Mouse (Mus musculus) 3T3-L1 (cell line): ENCODE results near the gene Tedc1.

ENCODE experiments used
- DNase-seq: peaks from one replicate; pipeline ENCODE4 v3.0.0-alpha.2; 2015; ENCODE audit warnings: low read depth, low spot score

Gene Tedc1

DNA sequence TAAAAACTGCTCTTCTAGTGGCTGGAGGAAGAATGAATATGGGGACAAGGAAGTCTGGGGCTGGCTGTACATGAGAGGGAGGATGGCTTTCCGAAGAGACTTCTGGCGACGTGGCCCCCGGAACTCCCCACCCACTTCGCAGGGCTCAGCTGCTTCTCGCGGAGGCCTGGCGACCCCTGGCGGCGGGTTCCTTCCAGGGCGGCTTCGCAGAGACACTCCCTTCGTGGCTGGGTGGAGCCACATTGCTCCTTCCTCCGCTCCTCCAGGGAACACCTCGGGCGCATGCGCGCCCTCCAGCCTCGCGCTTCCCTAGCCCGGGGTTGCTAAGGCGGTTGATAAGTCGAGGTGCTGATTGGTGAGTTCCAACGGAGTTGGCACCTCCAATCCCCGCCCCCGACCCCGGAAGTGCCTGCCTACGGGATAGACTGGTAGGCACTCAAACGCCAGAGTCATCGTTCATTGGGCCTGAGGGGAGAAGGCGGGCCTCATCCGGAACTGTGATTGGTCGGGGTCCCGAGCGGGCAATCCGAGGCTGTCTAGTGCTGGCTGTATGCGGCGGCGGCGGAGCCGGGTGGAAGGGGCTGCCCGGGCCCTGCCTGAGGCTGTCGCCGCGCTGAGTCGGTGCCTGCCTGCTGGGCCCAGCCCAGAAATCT lies at the start of gene Tedc1:
Tedc1 (plus strand) TSS at position 535 of the 653 bp plus-strand sequence.
- DNase-seq, result peak; percentile 99

DNA sequence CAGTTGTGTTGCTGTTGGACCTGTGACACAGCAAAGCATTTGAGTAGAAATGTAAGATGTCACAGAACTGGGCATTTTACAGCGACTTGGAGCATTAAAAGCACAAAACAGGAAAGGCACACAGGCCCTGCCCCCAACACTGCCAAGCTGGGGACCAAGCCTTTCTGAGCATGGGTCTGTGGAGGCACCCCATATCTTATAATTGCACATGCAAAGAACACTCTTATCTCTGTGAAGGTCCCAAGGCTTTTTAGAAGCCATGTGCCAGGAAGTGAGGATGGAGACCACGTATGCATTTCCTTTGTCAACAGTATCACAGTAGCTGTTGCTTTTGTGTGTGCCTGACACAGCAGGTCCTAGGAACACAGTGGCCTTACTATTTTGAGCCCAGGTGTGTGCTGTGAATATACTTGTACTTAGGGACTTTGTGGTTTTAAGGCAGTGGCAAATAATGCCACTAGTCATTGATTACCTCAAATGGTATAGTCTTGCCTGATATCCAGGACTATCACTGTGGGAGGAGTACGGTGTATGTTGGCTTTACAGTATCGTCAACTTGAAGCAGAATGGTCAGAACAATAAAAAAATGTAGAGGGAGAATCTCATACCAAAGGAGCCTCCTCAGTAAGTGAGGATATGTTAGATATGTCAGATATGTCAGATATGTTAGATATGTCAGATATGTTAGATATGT lies 48.6 kb upstream of the Tedc1 start:
- no peak for DNase-seq

DNA sequence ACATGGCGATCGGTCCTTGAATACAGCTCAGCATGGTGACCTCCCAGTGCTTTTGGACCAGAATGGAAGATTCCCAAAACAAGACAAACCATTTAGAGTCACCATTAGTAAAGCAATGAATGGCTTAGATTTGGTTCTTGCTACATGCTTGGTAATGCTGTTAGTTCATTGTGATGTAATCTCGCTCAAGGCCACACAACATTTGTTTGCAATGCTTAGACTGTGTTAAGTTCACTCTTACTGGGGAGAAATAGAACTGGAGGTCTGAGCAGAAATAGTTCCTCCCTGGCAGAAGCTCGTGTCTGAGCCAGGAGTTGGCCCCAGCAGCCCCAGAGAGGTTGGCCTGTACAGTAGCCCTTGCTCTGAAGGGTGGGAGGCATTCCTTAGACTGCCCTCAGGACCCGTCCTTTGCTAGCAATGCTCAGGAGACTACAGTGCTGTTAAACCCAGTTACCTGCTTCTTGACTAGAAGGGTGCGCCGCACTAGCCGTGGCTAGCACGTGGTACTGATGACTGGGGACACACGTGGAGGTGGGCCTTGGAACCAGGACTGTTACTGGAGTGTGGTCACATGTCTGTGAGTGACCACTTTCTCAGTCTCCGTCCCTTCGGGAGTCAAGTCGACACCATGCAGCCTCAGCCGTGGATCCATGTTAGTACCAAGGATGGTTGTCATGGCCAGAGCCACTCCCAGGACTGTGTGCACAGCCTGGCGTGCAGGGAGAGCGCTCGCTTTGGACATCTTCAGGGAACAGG lies 47.5 kb upstream of the Tedc1 start:
- no peak for DNase-seq

- DNase-seq, result no peak
Observed at GRCm38 (mm10) chr12:113109801-113110200, 46.4 kb upstream of the Tedc1 start.

- DNase-seq, result no peak
Observed at GRCm38 (mm10) chr12:113114141-113114540, 42.1 kb upstream of the Tedc1 start.

DNA sequence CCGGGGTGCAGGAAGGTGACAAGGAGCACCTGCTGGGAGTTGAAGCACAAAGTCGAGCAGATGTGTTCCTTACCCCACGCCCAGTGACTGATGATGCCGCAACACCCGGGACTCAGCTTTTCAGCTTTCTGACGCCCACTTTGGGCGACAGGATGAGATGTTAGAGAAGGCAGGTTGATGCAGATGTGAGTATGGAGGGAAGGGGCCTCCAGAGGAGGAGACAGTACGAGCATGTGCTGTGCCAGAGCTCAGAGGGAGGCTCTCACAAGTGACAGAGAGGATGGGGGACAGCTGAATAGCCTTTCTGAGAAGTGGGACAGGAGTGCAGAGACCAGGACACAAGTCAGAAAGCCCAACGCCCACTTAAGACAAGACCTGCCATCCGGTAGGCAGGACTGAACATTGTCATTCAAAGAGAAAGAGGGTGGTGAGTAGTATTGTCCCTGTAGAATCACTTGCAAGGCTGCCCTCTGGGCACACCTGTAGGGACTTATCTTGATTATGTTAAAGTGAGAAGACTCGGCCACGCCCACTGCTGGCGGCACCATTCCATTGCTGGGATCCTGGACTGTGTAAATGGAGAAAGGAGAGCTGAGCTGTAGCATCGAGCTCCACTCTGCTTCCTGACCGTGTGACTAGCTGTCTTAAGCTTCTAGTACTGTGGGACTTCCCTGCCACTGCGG lies 41.2 kb upstream of the Tedc1 start:
- DNase-seq, result no peak

GRCm38 (mm10) chr12:113119516-113120410 lies 36.5 kb upstream of the Tedc1 start:
- peak; percentile 81 for DNase-seq

DNA sequence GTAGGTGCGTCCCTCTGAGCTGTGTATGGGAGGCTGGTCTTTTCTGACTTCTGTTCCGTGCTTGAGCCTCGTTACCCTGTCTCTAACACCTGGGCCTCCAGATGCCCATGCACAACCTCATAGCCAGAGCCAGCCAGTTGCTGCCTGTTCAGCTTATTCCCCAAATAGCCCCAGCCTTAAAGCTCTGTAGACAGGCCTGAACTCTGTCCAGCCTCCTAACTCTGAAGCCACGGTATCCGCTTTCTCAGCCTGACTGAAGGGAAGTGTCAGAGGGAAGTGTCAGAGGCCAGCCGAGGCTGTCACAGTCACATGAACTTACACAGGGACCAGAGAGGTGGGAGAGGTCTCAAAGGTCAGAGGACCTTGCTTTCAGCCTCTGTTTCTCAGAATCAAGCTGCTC lies 31.5 kb upstream of the Tedc1 start:
- no peak for DNase-seq

- no peak for DNase-seq
Observed at GRCm38 (mm10) chr12:113130732-113131131, 25.5 kb upstream of the Tedc1 start.

DNA sequence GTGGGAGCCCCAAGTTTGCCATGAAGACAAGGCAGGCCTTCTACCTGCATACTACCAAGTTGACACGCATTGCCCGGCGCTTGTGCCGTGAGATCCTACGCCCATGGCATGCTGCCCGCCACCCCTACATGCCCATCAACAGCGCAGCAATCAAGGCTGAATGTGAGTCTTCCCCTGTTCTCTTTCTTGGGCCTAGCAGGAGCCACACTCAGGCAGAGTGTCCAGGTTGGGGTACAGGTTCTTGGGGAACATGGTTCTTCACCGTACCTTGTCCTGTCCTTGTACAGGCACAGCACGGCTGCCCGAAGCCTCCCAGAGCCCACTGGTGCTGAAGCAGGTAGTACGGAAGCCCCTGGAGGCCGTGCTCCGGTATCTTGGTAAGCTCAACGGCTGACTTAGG lies 24.6 kb upstream of the Tedc1 start:
- no peak for DNase-seq

DNA sequence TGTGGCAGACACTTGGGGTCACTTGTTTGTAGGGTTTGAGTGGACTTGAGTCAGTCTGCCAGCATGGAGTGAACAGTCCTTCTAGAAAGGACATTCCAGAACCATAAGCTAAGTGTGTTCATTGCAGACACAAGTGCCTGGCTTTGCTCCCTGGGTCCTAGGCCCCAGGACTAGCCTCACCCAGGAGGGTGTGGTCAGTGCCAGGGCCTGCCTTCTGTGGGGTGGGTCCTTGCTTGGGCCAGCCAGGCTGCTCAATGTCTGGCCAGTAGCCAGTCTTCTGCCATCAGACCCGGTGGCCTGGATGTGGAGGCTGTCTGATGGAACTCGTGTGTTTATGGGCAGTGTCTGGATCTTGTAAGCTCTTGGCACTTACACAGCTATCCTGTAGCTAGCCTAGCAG lies 23.7 kb upstream of the Tedc1 start:
- DNase-seq, result peak; percentile 64

DNA sequence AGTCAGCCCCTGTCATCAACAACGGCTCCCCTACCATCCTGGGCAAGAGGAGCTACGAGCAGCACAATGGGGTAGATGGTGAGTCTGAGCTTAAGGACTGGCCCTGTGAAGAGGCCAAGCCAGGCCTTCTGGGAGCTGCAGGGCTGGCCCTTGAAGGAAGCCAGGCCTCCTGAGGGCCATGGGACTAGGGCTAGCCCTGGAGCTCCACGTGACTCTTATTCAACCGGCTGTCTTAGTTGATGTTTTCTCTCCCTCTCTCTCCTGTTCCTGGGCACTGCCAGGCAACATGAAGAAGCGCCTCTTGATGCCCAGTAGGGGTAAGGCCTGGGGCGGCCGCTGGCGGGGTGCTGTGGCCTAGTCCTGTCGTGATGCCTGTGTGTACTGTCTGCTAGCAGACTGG lies 23.0 kb upstream of the Tedc1 start:
- no peak for DNase-seq

DNA sequence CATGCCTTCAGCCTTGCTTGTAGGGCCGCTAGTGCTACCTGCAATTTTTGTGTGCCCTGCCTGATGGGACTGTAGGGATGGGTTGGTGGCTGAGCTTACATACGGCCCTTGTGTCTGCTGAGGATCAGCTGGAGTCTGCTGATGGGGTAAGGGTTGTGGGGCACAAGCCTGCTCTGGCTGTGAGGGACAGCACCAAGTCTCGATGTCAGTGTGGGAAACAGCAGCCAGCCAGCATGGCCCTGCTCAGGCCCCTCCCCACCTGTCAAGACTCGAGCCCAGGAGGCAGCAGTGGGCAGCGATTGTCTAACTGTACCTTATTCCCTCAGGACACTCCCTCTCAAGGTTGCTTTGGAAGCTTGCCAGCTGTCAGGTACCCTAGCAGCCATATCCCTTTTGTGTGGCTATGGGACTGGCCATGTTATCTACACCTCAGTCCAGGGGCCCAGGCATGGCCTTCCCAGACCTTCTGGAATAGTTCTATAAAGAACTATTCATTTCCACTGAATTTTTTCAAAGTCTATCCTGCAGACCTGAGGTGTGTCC lies 22.3 kb upstream of the Tedc1 start:
- no peak for DNase-seq

DNA sequence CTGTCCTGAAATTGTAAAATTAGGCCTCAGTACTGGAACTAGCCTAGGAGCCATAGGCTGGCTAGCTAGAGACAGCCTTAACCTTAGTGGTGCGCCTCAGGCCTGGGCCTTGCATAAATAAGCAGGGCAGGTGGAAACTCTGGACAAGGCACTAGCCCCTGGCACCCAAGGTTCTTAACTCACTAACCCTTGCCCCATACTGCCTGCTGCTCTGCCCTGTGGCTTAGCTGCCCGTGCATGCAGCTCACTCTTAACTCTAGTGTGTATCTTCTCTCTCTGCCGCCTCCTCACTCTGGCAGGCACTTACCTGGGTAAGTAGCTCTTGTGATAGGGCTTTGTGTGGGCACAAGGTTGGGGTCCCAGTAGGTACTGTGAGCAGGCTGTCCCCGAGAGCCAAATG lies 21.7 kb upstream of the Tedc1 start:
- DNase-seq, result no peak

DNA sequence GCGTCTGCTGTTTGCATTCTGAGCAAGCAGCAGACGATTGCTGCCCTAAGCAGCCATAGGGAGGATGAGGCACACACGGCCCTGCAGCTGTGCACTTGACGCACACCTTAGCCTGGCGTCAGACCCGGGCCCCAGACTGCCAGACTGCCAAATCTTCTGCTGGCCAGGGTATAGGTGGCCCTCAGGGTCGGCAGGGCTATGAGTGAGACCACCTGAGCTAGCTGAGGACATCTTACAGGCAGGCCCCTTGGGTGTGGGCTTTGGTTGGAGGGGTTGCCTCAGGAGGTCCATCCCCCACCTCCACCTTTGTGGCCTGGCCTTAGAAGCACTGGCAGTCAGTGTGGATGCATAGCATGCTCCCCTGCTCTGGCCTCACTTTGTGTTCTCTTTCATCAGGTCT lies 20.8 kb upstream of the Tedc1 start:
- no peak for DNase-seq

- no peak for DNase-seq
Observed at GRCm38 (mm10) chr12:113136492-113137020, 19.7 kb upstream of the Tedc1 start.

DNA sequence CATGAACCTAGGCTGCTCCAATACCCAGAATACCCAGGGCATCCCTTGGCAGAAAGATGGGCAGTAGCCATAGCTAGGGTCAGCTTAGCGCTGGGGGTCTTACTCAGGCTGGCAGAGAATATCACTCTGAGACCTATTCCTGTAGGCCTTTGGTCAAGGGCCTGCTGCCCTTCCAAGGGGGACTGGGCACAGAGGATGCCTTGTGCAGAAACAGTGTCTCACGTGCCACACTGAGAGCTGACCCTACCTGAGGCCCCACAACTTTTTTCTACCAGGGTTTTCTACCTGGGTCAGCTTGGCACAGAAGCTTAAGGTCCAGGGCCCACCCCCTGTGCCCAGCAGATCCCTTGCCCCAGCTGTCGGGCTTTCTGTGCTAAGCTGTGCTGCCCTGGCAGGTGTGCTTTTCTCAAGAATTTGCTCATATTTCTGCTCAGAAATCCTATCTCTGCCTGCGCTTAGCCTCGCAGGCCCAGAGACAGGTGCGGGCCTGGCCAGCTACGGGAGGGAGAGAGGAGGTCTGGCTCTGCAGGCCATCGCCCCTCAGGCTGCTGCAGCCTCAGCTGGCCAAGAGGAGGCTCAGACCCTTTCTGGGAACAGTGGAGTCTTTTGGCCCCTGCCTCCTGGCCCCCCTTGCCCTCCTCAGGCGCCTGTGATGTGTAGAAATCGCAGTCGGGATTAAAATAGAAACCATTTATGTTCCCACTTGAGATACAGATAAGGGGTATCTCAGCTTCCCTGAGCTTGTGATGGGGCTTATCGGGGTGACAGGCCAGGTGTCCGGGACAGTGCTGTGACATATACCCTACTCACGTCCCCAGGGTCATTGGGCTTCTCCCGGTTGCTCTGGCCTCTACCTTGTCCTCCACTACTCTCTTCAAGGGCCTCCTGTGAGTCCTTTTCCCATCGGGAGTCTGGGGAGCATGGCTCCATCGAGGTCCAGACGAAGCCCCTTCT lies 18.7 kb upstream of the Tedc1 start:
- no peak for DNase-seq

DNA sequence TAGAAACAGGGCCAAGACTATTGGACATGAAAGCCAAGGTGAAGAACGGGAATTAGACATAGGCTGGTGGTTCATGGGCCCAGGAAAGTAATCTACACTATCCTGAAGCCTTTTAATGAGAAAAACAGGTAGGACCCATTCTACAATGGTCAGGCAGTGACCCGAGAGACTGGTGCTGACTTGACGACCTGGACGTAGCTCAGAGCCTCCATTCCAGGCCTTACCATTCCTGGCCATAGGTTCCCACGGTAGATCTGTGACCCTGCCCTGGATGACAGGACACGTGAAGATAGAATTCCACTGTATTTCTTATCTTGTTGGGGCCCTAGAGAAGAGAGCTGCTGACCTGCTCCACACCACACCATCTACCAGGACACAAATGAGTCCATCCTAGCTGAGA lies 17.9 kb upstream of the Tedc1 start:
- DNase-seq, result no peak
